Mouse (Mus musculus): ENCODE measurements at regions not wholly inside any gene's neighbourhood (a gene's known extent, or its start where the extent isn't known, plus 50 kb on each side); places are given as distances from the start of the nearest gene placed in this dataset.
"Not testable (repeated sequence)": the region's sequence is repeated elsewhere in the genome, so short reads cannot be mapped to it uniquely, and the experiment has no call there.

- no peak for DNase-seq
These were observed 62.5 kb upstream of the Cpm start for GRCm38 (mm10) chr10:117566648-117567378.

- no peak for DNase-seq
These were observed 63.1 kb upstream of the Cpm start for GRCm38 (mm10) chr10:117566204-117566603.

GRCm38 (mm10) chr10:117565529-117566086 is 63.7 kb upstream of the Cpm start:
- no peak for DNase-seq

GRCm38 (mm10) chr10:117565110-117565509 is 64.2 kb upstream of the Cpm start:
- DNase-seq = no peak

GRCm38 (mm10) chr10:117564118-117565040 is 64.9 kb upstream of the Cpm start:
- DNase-seq = no peak

- no peak for DNase-seq
These were observed 65.7 kb upstream of the Cpm start for GRCm38 (mm10) chr10:117563429-117564117.

- DNase-seq = not testable (repeated sequence)
These were observed 66.5 kb upstream of the Cpm start for GRCm38 (mm10) chr10:117562850-117563248.

- no peak for DNase-seq
These were observed 67.1 kb upstream of the Cpm start for GRCm38 (mm10) chr10:117561909-117562849.

GRCm38 (mm10) chr10:117561279-117561820 is 68.0 kb upstream of the Cpm start:
- DNase-seq = no peak

- DNase-seq = no peak
These were observed 68.7 kb upstream of the Cpm start for GRCm38 (mm10) chr10:117560396-117561278.

GRCm38 (mm10) chr10:117559615-117560395 is 69.5 kb upstream of the Cpm start:
- no peak for DNase-seq

GRCm38 (mm10) chr10:117558891-117559614 is 70.2 kb upstream of the Cpm start:
- no peak for DNase-seq

GRCm38 (mm10) chr10:117558292-117558800 is 71.0 kb upstream of the Cpm start:
- no peak for DNase-seq

- no peak for DNase-seq
These were observed 71.6 kb upstream of the Cpm start for GRCm38 (mm10) chr10:117557666-117558065.

GRCm38 (mm10) chr10:117556851-117557542 is 72.3 kb upstream of the Cpm start:
- no peak for DNase-seq

- DNase-seq = no peak
These were observed 73.1 kb upstream of the Cpm start for GRCm38 (mm10) chr10:117556027-117556789.

GRCm38 (mm10) chr10:117555542-117555941 is 73.8 kb upstream of the Cpm start:
- DNase-seq = no peak

All from layer of hippocampus, adult 9-11 months (tissue).